Mouse (Mus musculus) liver, embryonic 14 days (tissue): ENCODE measurements around the gene Apol7a. TPM values are rescaled to one million over a fixed set of nuclear protein-coding genes. Genes with fewer than 3 reads are reported as not detected.

Experiments used
- polyA plus RNA-seq: library from polyadenylated mRNA; depleted of rRNA; stranded (reverse); fragments of >200 nt; gene quantifications from 2 replicates; pipeline ENCODE4 v1.2.3, GENCODE M21; 2012; rRNA removed

Gene Apol7a
- polyA plus RNA-seq: 0.28 and 0.34 TPM in 2 replicates

GRCm38 (mm10) chr15:77399027-77399426, at the start of gene Apol7a:
Gene Apol7a (minus strand): TSS chr15:77399110.

DNA sequence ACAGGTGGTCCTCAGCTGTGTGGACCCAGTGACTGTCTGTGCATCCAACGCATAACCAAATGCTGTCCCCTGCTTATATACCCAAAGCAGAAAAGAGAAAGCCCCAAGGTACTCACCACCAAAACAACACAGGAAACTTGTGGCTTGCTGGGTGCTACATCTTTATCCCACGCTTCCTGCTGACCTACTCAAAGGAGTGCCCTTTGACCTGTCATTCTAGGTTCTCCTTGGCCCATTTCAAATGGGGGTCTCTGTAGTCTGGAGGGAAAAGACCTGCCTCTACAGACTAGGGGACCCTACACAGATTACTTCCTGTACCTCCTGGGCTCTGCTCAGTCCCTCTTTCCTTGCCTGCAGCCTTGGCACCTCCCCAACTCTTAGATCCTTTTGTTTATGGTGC, 48.5 kb upstream of the Apol7a start, which contains the start of gene Apol7b:
Apol7b (minus strand) TSS at position 101 of the 400 bp plus-strand sequence.

DNA sequence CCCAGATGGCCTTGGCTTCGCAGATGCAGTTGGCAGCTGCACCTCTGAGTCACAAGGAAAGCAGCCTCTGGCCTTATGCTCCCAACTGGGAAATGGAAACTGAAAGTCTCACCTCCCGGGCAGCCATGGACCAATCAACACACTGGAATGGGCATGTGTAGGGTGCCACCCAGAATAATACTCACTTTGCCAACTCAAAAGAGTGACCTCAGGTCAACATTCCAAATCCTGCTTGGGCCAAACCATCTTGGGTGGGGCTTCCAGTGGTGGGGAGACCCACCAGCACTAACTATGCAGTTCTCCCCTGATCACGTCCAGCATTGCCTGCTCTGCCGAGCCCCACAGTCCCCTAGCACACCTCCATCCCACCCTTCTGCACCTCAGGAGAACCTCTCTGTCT, 12.1 kb upstream of the Apol7a start, which contains the start of gene Apol9a:
Apol9a (minus strand) TSS at position 101 of the 400 bp plus-strand sequence.

Other genes starting within 250 kb of the Apol7a start
- 9.9 and 10.8 TPM in 2 replicates for gene Rbfox2, start 92.1 kb downstream of the Apol7a start, polyA plus RNA-seq
- gene Apol9a, start 12.0 kb upstream of the Apol7a start, polyA plus RNA-seq: 0.02 TPM in 1 of 2 replicates, not detected in the other
- gene Apol7b, start 48.4 kb upstream of the Apol7a start, polyA plus RNA-seq: not detected in 2 replicates
- 0.03 and 0.05 TPM in 2 replicates for gene Apol10a, start 77.9 kb upstream of the Apol7a start, polyA plus RNA-seq
- 0.14 and 0.18 TPM in 2 replicates for gene Apol11a, start 109.2 kb upstream of the Apol7a start, polyA plus RNA-seq
- not detected in 2 replicates for gene Apol7c, start 134.2 kb upstream of the Apol7a start, polyA plus RNA-seq
- gene 1700025B11Rik, start 162.8 kb upstream of the Apol7a start, polyA plus RNA-seq: not detected in 2 replicates
- gene Apol10b, start 197.0 kb upstream of the Apol7a start, polyA plus RNA-seq: 0.01 TPM in 2 replicates
- not detected in 2 replicates for gene Gm36245, start 200.1 kb upstream of the Apol7a start, polyA plus RNA-seq
- gene Apol11b, start 244.2 kb upstream of the Apol7a start, polyA plus RNA-seq: 4.1 and 4.6 TPM in 2 replicates